Mouse (Mus musculus): ENCODE measurements around the gene Col4a3.

Col4a3 gene

DNA sequence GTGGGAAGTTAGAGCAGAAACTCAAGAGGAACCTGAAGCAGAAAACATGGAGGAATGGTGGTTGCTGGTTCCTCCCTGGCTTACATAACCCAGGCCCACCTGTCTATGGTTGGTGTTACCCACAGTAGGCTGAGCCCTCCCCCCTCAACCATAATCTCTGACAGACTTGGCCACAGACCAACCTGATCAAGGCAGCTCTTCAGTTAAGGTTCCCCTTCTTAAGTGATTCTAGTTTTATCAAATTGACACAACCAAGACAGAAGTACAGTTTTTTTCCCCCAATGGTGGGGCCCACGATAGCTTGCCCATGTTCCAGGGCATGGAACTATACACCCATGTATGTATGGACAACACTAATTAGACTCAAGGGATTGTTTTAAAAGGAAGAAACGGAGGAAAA lies 100.1 kb downstream of the Col4a3 start:
- no peak for DNase-seq

DNA sequence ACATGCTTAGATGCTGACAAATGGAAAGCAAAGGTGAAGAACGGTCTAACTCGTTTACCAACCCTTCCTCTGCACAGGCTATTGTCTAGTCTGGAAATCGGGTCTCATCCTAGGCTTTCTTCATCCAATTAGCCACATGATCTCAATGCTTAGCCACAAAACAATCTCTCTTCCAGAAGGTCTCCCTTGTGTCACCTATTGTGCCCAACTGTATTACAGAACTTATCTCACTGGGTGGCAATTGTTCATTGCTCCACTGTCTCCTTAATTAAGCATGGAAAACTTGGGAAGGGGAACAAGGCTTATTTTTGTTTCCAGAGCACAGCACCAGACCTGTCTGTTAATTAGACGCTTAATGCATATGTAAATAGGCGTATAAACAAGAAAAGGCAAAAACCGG lies 101.2 kb downstream of the Col4a3 start:
- DNase-seq, result no peak

DNA sequence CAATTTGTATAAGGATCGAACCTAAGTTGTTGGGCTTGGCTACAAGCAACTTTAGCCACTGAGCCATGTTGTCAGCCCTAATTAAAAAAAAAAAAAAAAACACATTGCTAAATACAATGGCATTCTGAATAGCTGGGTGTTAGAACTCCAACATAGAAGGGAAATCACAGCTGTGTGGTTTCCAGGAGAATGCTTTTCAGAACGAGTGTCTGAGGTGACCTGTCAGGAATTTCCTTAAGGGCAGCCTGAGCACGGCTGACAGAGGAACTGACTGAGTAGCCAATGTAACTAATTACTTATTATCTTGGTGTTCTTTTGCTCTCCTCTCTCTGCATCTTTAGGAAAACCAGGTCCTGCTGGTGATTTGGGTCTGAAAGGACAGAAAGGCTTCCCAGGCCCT lies 109.2 kb downstream of the Col4a3 start:
- DNase-seq, result no peak

DNA sequence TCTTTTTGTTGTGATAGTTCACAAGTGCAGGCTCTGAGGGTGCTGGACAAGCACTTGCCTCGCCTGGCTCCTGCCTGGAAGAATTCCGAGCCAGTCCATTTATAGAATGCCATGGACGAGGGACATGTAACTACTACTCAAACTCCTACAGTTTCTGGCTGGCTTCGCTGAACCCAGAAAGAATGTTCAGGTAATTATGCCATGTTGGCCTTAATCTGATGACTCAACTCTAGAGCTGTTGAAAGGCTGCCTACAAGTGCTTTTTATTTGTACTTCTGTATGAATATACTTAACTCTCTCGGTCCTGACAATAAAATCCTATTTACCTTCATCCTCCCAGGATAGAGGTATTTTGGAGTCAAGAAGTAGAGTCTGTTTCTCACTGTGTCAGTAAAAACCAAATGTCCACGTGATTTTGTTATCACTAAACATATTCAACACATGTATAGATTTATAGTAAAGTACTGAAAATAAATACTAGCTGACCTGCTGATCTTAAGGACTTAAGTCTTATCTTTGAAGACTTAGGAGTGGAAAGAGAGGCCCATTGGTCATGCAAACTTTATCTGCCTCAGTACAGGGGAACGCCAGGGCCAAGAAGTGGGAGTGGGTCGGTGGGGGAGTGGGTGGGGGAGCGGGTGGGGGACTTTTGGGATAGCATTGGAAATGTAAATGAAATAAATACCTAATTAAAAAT lies 131.2 kb downstream of the Col4a3 start:
- DNase-seq, result no peak

DNA sequence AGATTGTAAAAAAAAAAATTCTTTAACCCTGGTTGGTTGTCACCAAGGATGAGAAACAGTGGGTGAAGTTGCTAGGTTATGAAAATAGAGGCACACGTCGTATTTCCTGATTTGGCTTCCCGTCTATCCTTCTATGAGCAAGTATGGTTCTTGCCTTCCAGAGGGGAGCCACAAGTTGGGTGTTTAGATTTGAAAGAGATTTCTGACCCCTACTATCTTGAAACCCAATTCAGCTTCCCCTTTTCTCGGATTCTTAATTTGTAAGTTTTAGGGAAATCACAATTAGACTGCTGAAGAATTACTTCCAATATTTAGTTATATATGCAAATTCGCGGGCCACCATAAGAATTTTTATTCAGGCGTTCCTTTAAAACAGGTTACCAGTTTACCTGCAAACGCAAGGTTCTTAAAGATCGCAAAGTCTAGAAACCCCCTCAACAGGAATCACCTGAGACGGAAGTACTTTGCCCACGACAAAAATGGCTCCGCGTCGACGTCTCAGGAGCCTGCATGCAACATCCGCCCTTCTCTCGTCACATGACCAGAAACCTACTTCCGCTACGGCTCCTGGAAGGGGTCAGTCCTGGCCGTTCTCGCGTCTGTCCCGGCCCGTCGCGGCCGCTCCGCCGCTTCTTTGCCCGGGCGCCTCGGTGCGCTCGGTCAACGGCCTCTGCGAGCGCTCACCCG lies 137.8 kb downstream of the Col4a3 start, which contains the start of gene Mff:
TSS of gene Mff (plus strand) at position 552 of the 687 bp plus-strand sequence.
- DNase-seq, result peak; percentile 91

DNA sequence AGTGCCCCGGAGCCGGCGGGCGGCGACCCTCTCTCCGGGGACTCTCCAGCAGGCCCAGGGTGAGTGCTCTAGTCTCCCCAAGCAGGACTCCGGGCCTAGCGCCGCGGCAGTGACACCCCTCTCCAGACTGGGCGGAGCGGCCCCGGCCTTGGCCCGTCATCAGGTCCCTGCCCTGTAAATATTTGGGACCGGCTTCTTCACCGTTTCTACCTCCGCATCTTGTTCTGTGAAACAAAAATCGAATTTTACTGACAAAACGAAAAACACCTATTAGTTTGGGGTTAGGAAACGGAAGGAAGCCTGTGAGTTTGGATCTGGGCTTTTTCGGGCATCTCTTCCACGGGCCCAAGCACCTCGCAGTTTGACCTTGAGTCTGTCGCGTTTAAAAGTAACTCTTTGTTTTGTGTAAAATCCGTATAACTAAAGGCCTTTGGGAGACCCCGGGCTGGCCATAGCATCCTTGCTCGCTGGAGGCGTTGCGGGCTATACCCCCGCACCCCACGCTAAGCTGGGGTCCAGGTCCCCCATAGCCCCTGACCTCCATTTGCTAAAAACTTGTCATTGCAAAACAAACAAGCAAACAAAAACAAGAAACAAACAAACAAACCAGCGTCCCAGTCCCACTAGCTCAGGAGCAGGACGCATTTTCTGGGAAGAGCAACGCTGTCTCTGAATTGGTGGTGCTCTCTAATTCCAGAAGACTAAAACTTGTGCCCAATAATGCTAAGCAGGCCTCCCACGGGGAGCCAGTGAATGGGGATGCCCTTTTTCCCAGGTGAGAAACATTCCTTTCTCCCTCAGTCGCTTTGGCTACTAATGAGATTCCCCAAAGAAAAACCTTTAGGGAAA lies 138.5 kb downstream of the Col4a3 start:
- DNase-seq, result peak; percentile 1

DNA sequence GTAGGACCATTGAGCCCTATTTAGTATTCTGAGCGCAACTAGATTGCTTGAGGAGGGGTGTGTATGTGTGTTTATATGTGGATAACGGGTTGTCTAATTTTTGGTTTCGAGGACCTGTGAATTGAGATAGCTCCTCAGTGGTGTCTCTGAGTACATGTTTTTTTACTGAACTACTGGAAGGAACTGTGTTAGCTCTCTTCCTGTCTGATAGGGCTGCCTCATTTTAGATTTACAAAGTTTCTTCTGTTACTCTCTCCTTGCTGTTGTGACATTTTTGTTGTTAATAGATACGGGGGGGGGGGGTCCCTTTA lies 139.1 kb downstream of the Col4a3 start:
- DNase-seq, result no peak

DNA sequence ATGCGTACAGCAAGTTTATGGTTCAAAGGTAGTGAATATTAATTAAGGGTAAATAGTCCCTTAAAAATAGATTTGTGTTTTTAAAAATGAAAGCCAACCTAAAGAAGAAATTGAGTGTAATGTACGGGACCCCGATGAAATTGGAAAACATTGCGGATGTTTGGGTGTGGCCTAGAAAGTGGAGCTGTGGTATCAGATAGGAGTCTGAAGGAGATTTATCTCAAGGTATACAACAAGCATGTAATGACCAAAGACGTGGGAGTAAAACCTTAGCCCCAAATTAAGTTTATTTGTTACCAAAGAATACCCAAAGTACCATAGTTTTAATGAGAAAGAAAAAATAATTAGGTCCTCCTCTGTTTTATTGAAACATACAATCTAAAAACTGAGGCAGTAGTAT lies 139.8 kb downstream of the Col4a3 start:
- DNase-seq, result no peak

DNA sequence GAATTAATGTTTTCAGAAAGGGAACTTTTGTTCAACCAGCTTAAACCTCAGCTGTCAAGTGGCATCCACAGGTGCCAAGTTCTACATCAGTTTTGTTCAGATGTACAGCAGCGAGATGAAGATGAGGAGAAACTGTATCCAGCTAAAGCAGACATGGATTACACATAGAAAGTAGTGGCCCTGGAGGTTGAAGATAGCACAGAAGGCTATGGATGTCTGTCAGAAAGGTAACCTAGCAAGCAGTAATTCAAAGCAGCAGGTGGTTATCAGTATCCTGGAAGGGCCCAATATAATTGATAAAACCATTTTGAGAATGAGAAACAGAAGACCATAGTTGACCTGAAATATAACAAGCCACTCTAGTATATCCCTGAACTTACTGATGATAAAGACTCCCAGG lies 146.6 kb downstream of the Col4a3 start:
- no peak for DNase-seq

DNA sequence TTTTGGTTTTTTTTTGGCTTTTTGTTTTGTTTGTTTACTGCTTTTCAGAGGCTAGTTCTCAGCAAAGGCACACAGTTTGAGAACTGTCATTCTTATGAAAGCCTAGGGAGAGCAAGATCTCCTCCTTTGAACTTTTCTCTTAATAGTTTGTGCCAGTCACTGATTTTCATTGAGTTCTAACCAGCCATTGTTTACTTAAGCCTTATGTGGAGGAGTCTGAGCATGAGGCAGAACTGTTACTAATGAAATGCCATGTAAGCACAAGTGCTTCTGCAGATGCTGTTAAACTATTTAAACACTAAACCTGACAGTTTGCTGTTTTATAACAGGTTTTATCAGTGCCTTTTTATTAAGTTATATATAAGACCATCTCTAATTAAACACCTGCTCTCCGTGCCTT lies 151.3 kb downstream of the Col4a3 start:
- no peak for DNase-seq

DNA sequence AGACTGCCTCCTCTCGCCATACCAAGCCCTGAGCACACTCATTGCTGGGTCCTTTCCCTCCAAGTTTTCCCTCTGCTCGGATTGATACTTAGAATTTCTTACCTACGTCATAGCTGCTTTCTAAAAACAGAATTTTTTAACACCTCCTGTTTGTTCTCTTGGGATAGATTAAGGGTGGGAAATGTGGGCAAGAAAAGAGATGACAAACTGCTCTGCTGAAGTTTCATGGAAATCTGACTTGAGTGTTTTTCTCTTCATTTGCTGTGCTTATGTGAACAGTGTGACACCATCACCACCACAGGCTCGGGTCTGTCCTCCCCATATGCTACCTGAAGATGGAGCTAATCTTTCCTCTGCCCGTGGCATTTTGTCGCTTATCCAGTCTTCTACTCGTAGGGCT lies 154.8 kb downstream of the Col4a3 start:
- DNase-seq, result no peak

DNA sequence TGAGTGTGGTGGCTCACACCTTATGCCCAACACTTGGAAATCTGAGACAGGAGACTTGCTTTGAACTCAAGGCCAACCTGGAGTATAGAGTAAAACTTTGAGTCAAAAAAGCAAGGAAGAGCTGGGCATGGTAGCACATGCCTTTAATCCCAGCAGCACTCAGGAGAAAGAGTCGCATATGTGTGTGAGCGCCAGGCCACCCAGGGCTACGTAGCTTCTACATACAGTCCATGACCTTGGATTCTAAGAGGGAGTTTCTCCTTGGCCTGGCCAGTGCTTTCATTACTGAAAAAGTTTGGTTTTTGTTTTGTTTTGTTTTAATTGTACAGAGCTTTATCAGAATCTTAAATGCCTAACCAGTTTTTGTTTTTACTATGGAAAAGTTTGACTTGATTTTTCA lies 157.2 kb downstream of the Col4a3 start:
- DNase-seq, result no peak

DNA sequence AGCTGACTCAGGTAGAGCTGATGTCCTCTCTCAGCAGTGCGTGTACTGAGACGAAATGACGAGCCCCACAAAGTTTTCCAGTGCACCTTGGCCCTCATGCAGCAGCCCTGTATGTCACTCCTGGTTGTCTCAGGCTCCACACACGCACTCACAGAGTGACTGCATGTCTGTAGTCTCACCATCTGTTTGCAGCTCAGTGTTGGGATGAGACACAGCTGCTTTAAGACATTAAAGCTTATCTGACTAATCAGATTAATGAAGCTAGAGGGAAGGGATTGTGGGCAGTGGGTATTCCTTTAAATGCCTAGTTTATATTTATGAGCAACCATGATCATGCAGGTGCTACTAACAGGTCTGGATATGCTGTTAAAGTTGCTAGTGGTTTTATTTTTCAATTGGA lies 159.7 kb downstream of the Col4a3 start:
- DNase-seq, result no peak

DNA sequence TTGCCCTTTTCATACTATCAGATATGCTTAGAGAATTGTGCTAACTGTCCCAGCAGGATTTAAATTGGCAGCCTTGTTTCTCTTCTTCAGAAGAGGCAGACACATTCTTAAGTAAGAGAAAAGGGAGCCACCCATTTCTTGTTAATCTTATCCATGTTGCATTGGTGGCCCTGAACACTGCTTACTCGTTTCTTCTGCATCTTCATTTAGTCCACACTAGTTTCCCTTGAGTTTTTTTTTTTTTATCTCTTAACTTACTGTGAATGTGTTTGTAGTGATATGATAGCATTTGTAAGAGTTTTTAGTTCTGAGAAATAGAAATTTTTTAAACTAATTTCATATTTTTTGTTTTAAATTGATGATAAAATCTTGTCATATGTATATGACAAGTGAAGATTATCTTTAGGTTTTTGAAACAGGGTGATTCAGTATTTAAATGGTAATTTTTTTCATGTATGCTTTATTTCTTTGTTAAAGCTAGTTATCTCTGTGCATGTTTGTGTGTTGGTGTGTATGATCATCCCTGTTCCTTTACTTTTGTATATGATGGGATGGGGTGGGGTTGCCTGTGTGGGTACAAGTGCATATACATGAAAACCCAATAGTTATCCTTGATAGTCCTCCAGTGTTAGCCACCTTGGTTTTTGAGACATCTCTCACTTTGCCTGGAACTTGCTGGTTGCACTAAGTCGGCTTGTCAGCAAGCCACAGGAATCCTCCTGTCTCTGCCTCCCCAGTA lies 161.2 kb downstream of the Col4a3 start:
- no peak for DNase-seq

DNA sequence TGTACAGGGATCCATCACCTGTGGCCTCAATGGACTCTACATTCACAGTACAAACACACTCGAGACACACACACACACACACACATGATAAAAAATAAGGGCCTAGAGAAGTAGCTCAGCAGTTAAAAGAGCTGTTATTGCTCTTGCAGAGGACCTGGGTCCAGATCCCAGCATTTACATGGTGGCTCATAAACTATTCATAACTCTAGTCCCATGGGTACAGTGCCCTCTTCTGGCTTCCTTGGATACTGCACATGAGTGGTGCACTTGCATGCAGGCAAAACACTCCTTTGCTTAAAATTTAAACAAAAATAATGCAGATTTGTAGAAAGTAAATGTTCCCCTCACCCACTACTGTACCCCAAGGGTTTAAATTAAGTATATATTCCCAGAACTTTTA lies 172.8 kb downstream of the Col4a3 start:
- DNase-seq, result no peak

DNA sequence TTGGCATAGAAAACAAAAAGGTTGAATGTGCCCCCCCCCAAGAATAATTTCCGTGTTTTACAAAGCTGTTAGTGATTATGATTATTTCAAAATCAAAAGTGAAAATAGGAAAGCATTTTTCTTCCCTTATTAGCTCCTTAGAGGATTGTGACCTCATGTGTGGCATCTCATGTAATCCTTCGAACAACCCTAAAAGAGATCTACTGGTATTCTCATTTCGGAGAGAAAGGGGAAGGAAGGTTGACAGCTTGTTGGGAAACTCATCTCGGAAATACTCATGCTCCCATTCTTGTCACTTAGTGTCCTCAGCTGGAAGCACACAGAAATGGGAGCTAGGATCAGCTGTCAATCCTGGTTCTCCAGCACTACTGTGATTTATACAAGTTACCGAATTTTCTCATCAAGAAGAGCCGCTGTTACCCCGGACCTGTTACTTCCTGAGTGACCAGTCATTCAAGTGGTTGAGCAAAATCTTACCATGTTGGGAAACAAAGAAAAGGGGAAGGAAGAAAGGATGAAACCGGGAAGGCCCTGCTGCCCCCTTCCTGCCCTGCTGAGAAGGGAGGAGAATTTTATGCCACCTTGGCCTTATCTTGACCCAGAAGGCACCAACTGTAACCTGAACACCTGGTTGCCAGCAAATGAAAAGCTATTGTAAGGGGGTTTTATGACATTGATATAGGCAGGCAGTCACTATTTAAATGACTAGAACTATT lies 174.9 kb downstream of the Col4a3 start:
- no peak for DNase-seq

DNA sequence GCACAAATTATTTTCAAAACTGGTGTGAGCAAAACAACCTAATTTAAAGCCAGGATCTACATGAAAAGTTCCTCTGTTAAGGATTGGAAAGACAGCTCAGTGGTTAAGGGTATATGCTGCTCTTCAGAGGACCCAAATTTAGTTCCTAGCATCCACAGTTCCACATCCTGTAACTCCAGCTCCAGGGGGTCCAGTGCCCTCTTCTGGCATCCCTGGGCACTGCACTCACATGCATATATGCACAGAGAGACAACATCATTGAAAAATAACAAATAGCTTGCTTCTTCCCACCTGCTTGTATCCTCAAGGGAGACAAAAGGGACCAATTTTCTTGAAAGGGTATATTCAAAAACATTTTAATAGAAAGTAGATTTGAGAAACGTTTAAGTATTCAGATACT lies 175.6 kb downstream of the Col4a3 start:
- no peak for DNase-seq

DNA sequence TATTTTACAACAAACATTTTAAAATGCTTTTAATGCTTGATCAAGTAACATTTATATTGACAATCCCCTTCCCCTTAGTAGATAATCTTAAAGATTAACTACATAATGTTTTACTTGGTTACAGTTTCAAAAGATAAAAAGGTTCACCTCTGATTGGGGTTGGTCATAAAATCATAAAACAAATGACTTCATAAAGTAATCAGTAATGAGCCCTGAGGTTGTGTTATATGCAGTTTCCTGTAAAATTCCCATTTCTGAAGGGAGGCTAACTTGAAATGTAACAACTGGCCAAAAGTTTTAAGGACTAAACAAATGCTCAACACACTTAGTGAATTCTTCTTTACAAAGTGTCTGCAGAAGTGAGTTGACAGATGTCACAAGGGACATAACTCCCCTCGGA lies 179.5 kb downstream of the Col4a3 start:
- DNase-seq, result no peak

DNA sequence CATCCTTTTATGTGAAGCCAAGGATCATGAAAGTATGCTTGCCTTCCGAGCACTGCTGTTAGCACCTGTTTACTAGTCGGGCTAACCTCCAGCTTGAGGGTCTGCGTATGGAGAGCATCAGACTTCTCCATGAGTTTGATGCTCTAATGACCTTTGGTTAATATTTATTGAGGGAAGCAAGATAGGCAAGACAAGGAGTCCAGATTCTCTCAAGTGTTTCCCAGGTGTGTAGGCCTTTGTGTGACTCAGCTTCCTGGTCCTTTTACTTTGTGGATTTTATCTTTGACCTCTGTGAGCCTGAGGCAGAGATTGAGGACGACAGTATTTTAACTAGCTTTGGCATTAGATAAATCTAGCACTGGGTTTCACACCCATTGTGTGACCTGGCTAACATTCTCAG lies 179.9 kb downstream of the Col4a3 start:
- DNase-seq, result no peak

DNA sequence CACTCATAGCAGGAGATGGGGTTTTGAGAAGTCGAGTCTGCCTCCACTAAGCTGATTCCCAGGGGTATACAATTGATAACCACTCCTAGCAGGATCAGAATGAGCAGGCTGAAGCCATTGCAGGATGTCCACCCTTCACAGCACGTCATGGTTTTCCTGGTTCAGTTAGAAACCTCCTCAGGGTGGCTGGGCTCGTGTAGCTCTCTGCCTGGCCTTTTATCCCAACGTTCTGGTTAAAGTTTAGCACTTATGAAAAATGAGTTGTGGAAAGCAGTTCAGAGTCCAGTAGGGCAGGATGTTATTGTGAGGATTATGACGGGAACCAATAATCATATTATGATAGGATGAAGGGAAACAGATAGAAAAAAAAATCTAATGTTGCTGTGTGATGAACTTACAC lies 181.5 kb downstream of the Col4a3 start, which contains the start of gene Tm4sf20:
TSS of gene Tm4sf20 (minus strand) at position 193 of the 400 bp plus-strand sequence.
- no peak for DNase-seq

DNA sequence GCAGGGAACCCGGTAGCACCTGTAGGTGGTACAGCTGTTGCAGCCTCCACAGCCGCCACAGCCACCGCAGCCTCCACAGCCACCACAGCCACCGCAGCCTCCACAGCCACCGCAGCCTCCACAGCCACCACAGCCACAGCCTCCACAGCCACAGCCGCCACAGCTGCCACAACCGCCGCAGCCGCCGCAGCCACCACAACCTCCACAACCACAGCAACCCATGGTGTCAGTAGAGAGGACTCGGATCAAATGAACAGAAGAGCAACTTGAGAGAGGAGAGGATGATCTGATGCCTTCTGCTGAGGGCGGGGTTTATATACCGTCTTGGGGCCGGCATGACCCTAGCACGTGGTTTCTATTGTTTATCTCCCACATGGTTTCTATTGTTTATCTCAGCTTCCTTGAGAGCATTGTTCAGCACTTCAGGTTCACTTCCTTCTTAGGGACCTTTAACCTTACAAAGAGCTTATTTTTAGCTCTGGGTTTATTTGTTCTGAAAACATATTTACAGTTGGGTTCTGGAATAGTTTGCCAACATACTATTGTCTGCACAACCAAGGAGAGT lies 184.4 kb downstream of the Col4a3 start, which contains the start of gene Gm47791:
TSS of gene Gm47791 (minus strand) at position 222 of the 565 bp plus-strand sequence.
- no peak for DNase-seq
